Mouse (Mus musculus) midbrain, embryonic 10.5 days (tissue): ENCODE results near the gene Eif3l. TPM values are rescaled to one million over a fixed set of nuclear protein-coding genes. Genes with fewer than 3 reads are reported as not detected.

ENCODE experiments used
- DNase-seq: peaks from one replicate; pipeline ENCODE4 v3.0.0-alpha.2; 2017; ENCODE audit warnings: low spot score
- H3K27ac ChIP-seq: fragments of 300-500 bp; sonication (generic); replicated peaks from 2 replicates; pipeline ENCODE4 v1.5.1; 2016; ENCODE audit warnings: mild to moderate bottlenecking
- H3K27me3 ChIP-seq: fragments of 300-500 bp; sonication (generic); 2 replicates; pipeline ENCODE4 v1.6.1; 2016; ENCODE audit warnings: low read depth, mild to moderate bottlenecking; ENCODE audit not compliant: poor library complexity, severe bottlenecking
- H3K36me3 ChIP-seq: fragments of 300-500 bp; sonication (generic); 2 replicates; pipeline ENCODE4 v1.6.1; 2016; ENCODE audit warnings: mild to moderate bottlenecking, moderate library complexity
- H3K4me1 ChIP-seq: fragments of 300-500 bp; sonication (generic); 2 replicates; pipeline ENCODE4 v1.6.1; 2016
- H3K4me3 ChIP-seq: fragments of 300-500 bp; sonication (generic); 2 replicates; pipeline ENCODE4 v1.5.1; 2016; ENCODE audit warnings: mild to moderate bottlenecking, moderate library complexity
- H3K9me3 ChIP-seq: fragments of 300-500 bp; sonication (generic); replicated peaks from 2 replicates; pipeline ENCODE4 v1.6.1; 2016; ENCODE audit warnings: mild to moderate bottlenecking
- WGBS: fragments of 180-500 bp; shearing (Covaris S2); methylation state at CpG from one replicate; pipeline ENCODE4 v1.1.7; 2016; 5-methylcytosine and 5-hydroxymethylcytosine counted together
- polyA plus RNA-seq: library from polyadenylated mRNA; unstranded; fragments of >200 nt; fragmentation: Nextera tagmentation; extraction: Ambion mirVana; gene quantifications from 2 replicates; pipeline ENCODE4 v1.2.1, GENCODE M21; 2016

Gene Eif3l
- polyA plus RNA-seq, 1 experiment from 2014 or later: 273 TPM

DNA sequence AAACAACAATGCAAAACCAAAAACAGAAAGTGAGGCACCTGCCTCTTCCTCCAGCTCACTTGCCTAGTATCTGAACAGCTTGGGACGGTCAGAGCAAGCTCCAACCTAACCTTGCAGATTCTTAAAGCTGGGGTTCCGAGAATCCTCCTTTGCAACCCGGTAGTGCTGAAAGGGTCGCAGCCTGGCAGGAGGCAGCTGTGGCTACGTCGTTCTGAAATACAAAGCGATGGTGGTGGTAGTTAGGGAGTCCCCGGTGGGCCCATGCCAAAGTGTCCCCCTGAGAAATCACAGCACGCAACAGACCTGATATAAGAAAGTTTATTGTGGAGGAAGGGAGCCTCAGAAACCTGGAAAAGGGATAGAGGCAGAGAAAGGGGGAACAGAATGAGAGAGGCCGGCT lies 36.6 kb upstream of the Eif3l start:
- no peaks in the 10 kb centered on the region for H3K9me3 ChIP-seq
- no peak overlapping the region for H3K4me3 ChIP-seq
- peaks cover 44% of the 10 kb centered on the region for H3K4me1 ChIP-seq
- WGBS: 71% methylated on average over 10 of the region's 10 CpGs
- H3K27me3 ChIP-seq: peaks cover 52% of the 10 kb centered on the region
- H3K36me3 ChIP-seq: peaks cover 24% of the 10 kb centered on the region
- no peak for DNase-seq
- H3K27ac ChIP-seq: no peak overlapping the region

DNA sequence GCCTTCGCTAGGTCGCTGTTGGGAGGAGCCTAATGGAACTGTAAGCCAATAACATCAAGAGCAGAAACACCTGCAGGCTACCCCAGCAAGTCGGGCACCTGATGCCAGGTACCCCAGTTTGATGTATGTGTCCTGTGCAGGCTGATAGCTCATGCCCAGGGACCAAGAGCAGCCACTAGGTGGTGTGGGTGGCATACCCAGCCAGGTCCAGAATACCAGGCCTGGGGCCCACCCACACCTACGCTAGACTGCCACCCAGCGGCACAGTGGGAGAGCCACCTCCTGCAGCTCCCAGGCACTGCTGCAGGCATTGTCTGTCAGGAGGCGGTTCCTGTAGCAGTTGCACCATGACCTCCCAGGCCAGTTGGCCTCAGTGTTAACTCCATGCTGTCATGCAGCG lies 36.1 kb upstream of the Eif3l start:
- 20% methylated on average over 7 of the region's 7 CpGs for WGBS
- Histone ChIP-seq H3K4me3 (no peak overlapping the region), H3K9me3 (no peaks in the 10 kb centered on the region), H3K36me3 (peaks cover 24% of the 10 kb centered on the region), H3K4me1 (peaks cover 48% of the 10 kb centered on the region), H3K27ac (0 out of 2 replicates have a peak overlapping the region, but pooled peaks have one; percentile 42), H3K27me3 (peaks cover 57% of the 10 kb centered on the region)
- DNase-seq: peak; percentile 69

DNA sequence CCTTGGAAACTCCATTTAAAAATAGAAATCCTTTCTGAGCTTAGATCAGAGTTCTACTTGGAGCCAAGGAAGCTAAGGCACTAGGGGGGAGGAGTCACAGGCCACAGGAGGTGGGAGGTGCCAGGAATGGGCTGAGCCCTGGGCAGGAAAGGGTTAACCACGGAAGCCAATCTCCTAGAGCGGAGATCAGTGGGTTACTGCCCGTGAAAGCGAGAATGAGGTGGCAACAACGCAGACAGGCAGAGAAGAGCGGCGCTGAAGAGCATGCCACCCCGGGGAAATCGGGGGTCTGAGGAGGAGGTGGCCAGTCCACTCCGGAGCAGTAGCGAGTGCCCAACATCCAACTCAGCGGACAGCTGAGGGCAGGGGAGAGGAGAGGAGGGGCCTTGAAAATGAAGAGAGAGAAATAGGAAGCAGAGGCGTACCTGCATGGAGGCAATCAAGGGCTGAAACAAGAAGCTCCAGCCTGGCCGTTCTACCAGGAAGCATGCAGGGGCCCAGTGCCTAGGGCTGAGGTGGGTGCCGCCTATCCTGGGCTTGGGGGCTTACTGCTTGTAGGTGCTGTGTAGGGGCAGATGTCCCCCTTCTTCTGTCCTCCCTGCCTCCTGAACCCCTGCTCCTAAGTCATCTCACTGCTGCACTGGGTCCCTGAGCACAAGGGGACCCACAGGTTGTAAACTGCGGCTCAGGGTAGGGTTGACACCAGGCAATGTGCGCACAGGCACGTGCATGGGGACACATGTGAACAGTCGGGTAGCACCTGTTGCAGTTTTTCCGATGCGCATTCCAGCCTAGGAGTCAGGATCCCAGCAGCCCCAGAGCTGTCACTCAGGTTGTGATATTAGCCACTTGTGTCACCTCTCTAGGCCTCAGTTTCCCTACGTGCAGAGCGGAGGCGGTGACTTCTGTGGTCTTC lies 34.2 kb upstream of the Eif3l start:
- H3K27ac ChIP-seq: no peak overlapping the region; the same call in 1 of the 2 replicates
- WGBS: 24% methylated on average over 24 of the region's 24 CpGs
- peaks cover 18% of the 10 kb centered on the region for H3K36me3 ChIP-seq
- H3K4me1 ChIP-seq: peaks cover 56% of the 10 kb centered on the region
- peaks cover 75% of the 10 kb centered on the region for H3K27me3 ChIP-seq
- H3K9me3 ChIP-seq: no peaks in the 10 kb centered on the region
- DNase-seq: no peak
- peak overlapping the region; percentile 41 for H3K4me3 ChIP-seq

DNA sequence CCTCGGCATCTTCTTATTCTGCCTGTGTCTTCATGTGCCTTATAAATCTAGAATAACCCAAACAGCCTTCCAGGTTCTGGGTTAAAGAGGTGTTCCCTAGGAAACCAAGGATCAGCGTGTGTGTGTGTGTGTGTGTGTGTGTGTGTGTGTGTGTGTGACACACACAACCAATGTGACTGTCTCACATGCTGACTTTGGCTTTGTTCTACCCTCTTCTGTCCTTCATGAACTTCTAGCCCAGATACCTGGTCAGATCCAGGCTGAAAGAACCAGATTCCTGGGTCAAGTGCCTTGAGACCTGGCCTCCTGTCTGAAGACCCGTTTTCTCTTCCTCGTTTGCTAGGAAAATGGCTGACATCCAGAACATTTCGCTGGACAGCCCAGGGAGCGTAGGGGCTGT lies 33.4 kb upstream of the Eif3l start, which contains the start of gene Galr3:
Gene Galr3 (plus strand): TSS at position 301 of the 400 bp plus-strand sequence.
- DNase-seq: no peak
- H3K4me1 ChIP-seq: peaks cover 57% of the 10 kb centered on the region
- H3K9me3 ChIP-seq: no peaks in the 10 kb centered on the region
- peaks cover 76% of the 10 kb centered on the region for H3K27me3 ChIP-seq
- peak within 1 kb of the TSS; percentile 58 for H3K4me3 ChIP-seq
- H3K36me3 ChIP-seq: peaks cover 10% of the 10 kb centered on the region
- WGBS: 88% methylated on average over 6 of the region's 6 CpGs
- H3K27ac ChIP-seq: peak within 1 kb of the TSS; percentile 64; the same call in 1 of the 2 replicates

DNA sequence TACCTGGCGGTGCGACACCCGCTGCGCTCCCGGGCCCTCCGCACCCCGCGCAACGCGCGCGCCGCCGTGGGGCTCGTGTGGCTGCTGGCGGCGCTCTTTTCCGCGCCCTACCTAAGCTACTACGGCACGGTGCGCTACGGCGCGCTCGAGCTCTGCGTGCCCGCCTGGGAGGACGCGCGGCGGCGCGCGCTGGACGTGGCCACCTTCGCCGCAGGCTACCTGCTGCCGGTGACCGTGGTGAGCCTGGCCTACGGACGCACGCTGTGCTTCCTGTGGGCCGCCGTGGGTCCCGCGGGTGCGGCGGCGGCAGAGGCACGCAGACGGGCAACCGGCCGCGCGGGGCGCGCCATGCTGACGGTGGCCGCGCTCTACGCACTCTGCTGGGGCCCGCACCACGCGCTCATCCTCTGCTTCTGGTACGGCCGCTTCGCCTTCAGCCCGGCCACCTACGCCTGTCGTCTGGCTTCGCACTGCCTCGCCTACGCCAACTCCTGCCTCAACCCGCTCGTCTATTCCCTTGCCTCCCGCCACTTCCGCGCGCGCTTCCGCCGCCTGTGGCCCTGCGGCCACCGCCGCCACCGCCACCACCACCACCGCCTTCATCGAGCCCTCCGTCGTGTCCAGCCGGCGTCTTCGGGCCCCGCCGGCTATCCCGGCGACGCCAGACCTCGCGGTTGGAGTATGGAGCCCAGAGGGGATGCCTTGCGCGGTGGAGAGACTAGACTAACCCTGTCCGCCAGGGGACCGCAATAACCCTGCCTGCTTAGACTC lies 32.1 kb upstream of the Eif3l start:
- 1% methylated on average over 105 of the region's 105 CpGs for WGBS
- H3K9me3 ChIP-seq: no peaks in the 10 kb centered on the region
- peak overlapping the region; percentile 64 for H3K27ac ChIP-seq
- H3K4me3 ChIP-seq: peak overlapping the region; percentile 58
- peaks cover 55% of the 10 kb centered on the region for H3K4me1 ChIP-seq
- peak; percentile 55 for DNase-seq
- no peaks in the 10 kb centered on the region for H3K36me3 ChIP-seq
- peaks cover 79% of the 10 kb centered on the region for H3K27me3 ChIP-seq

- peaks cover 40% of the 10 kb centered on the region for H3K4me1 ChIP-seq
- H3K27me3 ChIP-seq: peaks cover 65% of the 10 kb centered on the region
- H3K36me3 ChIP-seq: no peaks in the 10 kb centered on the region
- no peaks in the 10 kb centered on the region for H3K9me3 ChIP-seq
- H3K4me3 ChIP-seq: peak overlapping the region; percentile 2; the same call in 1 of the 2 replicates
- peak; percentile 40 for DNase-seq
- 24% methylated on average over 4 of the region's 4 CpGs for WGBS
- no peak overlapping the region for H3K27ac ChIP-seq
These were observed 30.1 kb upstream of the Eif3l start for GRCm38 (mm10) chr15:79044837-79045236.

DNA sequence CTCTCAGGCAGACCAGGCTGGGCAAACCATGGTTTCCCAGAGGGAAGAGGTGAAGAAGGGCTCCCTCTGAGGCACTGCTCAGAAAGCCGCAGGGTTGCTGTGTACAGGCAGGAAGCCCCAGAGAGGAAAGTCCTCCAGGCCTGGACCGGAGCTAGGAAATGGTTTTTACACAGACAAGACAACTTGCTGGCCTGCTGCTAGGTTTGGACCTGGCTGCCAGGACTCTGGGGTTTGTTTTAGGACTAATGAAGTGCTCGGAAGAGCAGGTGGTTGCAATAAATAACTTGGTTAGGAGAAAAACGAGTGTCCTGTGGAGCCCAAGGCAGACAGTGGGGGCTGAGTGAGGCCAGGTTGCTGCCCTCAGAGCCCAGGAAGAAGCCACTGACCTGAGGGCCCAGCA lies 26.8 kb upstream of the Eif3l start:
- no peak for DNase-seq
- Histone ChIP-seq H3K4me1 (peaks cover 25% of the 10 kb centered on the region), H3K36me3 (peaks cover 19% of the 10 kb centered on the region), H3K9me3 (no peaks in the 10 kb centered on the region), H3K27ac (no peak overlapping the region), H3K4me3 (no peak overlapping the region), H3K27me3 (peaks cover 31% of the 10 kb centered on the region)
- WGBS: 72% methylated on average over 4 of the region's 4 CpGs

- DNase-seq: no peak
- Histone ChIP-seq H3K36me3 (peaks cover 40% of the 10 kb centered on the region), H3K27me3 (peaks cover 10% of the 10 kb centered on the region), H3K4me1 (peaks cover 13% of the 10 kb centered on the region), H3K4me3 (no peak overlapping the region), H3K9me3 (no peaks in the 10 kb centered on the region), H3K27ac (no peak overlapping the region; the same call in 1 of the 2 replicates)
- 78% methylated on average over 9 of the region's 9 CpGs for WGBS
These were observed 24.7 kb upstream of the Eif3l start for GRCm38 (mm10) chr15:79050160-79050845.

GRCm38 (mm10) chr15:79050964-79051363 lies 24.0 kb upstream of the Eif3l start:
- Histone ChIP-seq H3K4me3 (no peak overlapping the region), H3K27ac (no peak overlapping the region)
- 85% methylated on average over 2 of the region's 2 CpGs for WGBS

DNA sequence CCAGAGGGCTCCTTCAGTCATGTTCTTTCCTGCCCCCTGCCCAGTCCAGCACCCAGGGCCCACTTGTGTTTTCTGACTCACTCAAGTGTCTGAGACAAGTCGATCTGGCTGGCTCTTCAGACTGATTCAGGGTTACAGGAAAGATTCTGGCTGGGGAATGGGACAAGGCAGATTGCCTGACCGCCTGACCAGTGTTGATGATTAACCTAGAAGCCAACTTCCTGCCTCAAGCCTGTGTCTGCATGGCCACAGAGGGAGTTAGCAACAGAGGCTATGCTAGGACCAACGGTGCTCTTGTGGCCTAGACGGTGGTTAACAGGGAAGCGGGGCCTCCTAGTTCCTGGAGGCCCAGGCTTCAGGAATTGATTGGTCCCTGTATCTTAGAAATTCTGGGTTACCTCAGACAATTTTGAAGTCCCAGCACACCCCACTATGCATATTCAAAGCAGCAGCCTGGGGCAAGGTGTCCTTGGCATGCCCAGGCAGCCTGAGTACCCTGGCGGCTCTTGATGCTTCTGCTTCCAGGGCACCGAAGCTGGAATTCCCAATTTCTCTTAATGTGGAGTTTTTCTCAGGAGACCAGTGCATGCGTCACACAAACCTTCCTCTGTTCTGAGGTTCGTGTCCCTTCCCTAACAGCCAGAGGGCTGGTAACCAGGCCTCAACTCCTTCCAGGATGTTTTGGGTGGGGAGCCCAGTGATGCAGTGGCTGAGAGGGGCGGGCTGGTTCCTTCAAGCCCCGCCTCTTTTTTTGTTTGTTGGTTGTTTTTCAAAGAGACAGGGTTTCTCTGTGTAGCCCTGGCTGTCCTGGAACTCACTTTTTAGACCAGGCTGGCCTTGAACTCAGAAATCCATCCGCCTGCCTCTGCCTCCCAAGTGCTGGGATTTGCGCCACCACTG lies 23.3 kb upstream of the Eif3l start:
- H3K4me3 ChIP-seq: no peak overlapping the region
- H3K9me3 ChIP-seq: no peaks in the 10 kb centered on the region
- 0 out of 2 replicates have a peak, but pooled peaks cover 6% of the 10 kb centered on the region for H3K27me3 ChIP-seq
- WGBS: 84% methylated on average over 13 of the region's 13 CpGs
- no peak overlapping the region for H3K27ac ChIP-seq
- peaks cover 10% of the 10 kb centered on the region for H3K4me1 ChIP-seq
- H3K36me3 ChIP-seq: peaks cover 54% of the 10 kb centered on the region
- no peak for DNase-seq

More at GRCm38 (mm10) chr15:79050964-79051363, 24.0 kb upstream of the Eif3l start:
- peaks cover 10% of the 10 kb centered on the region for H3K4me1 ChIP-seq
- DNase-seq: no peak
- H3K27me3 ChIP-seq: 0 out of 2 replicates have a peak, but pooled peaks cover 6% of the 10 kb centered on the region
- peaks cover 47% of the 10 kb centered on the region for H3K36me3 ChIP-seq
- H3K9me3 ChIP-seq: no peaks in the 10 kb centered on the region

GRCm38 (mm10) chr15:79052366-79052765 lies 22.6 kb upstream of the Eif3l start:
- H3K9me3 ChIP-seq: no peaks in the 10 kb centered on the region
- no peak overlapping the region for H3K4me3 ChIP-seq
- H3K4me1 ChIP-seq: peaks cover 10% of the 10 kb centered on the region
- peaks cover 61% of the 10 kb centered on the region for H3K36me3 ChIP-seq
- no peak overlapping the region for H3K27ac ChIP-seq
- H3K27me3 ChIP-seq: 0 out of 2 replicates have a peak, but pooled peaks cover 6% of the 10 kb centered on the region
- DNase-seq: no peak
- 84% methylated on average over 2 of the region's 2 CpGs for WGBS
